Mouse (Mus musculus) layer of hippocampus, adult 8-10 months (tissue): ENCODE data around the gene Glp1r. TPM values are rescaled to one million over a fixed set of nuclear protein-coding genes. Genes with fewer than 3 reads are reported as not detected.

Experiments
- DNase-seq, 2 experiments: peaks; one replicate each; pipeline ENCODE4 v3.0.0; 2022; ENCODE audit warnings: low spot score in 2 of 2
- total RNA-seq, 4 experiments: library from RNA; stranded (reverse); gene quantifications; 2 replicates each; pipeline ENCODE4 v1.2.4; 2022

The Glp1r gene
- total RNA-seq, 4 experiments from 2014 or later = 2.2 to 3.3 (median 2.5) TPM

DNA sequence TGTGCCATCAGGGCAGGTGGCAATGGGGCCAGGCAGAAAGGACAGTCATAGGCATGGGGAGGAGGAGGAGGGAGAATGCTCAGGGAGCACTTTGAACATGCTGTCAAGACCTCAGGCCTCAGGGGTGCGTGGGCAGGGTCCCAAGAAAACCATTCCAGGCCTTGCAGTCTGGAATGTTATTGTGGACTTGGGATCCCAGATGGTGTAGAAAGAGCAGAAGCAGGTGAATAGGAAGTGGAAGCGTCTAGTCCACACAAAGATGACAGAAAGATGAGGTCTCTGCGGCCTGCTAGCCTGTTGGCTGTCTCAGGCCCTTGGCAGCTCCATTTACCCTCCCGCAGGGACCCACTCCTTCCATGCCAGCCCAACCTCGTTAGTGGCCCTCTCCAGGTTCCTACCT lies 10.9 kb downstream of the Glp1r start:
- DNase-seq = no peak

GRCm38 (mm10) chr17:30914264-30914663 lies 12.6 kb downstream of the Glp1r start:
- DNase-seq = no peak

- DNase-seq = no peak
Measured at GRCm38 (mm10) chr17:30923566-30923965, 21.9 kb downstream of the Glp1r start.

DNA sequence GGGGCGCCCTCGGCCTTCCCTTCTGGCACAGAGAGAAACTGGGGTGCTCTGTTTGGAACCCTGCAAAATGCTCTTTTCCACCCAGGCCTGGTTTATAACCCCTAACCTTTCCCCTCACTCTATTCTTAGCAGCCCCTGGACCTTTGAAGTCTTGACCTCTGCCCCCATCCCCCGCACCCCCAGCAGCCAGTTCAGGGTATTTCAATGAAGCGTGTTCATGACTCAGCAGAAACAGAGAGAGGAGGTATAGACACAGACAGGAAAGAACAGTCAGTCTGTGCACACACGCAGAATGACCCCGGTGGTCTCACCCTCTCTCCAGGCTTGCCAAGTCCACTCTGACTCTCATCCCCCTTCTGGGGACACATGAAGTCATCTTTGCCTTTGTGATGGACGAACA lies 29.2 kb downstream of the Glp1r start:
- DNase-seq = no peak

- no peak for DNase-seq
Measured at GRCm38 (mm10) chr17:30932836-30933235, 31.2 kb downstream of the Glp1r start.

GRCm38 (mm10) chr17:30935301-30935700 lies 33.7 kb downstream of the Glp1r start:
- DNase-seq = no peak

- no peak for DNase-seq
Measured at GRCm38 (mm10) chr17:30938554-30938953, 36.9 kb downstream of the Glp1r start.

DNA sequence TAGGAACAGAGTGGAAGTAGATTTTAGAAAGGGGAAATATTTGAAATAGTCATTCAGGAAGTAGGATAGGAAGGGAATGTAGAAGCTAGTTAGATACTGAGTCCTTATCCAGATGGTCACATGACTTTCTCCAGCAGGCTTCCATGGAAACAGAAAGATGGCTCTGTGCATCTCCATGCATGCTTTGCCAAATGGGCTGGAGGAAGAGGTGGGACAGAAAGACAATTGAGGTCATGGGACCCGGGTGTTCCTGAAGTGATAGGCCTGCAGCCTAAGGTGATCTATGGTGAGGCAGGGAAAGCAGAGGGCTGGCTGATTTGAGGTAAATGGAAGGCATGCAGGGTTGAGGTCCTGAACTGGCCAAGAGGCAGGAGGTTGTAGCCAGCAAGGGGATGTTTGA lies 46.8 kb downstream of the Glp1r start:
- no peak for DNase-seq

- peak; percentile 19 to 80 for DNase-seq
Measured at GRCm38 (mm10) chr17:30950780-30951179, 49.2 kb downstream of the Glp1r start.

GRCm38 (mm10) chr17:30951600-30951999 lies 50.0 kb downstream of the Glp1r start:
- DNase-seq = peak; percentile 25 to 33

GRCm38 (mm10) chr17:30954340-30954739 lies 52.7 kb downstream of the Glp1r start, which contains the start of gene Umodl1:
TSS of gene Umodl1 (plus strand) at chr17:30954640.
- DNase-seq = no peak

DNA sequence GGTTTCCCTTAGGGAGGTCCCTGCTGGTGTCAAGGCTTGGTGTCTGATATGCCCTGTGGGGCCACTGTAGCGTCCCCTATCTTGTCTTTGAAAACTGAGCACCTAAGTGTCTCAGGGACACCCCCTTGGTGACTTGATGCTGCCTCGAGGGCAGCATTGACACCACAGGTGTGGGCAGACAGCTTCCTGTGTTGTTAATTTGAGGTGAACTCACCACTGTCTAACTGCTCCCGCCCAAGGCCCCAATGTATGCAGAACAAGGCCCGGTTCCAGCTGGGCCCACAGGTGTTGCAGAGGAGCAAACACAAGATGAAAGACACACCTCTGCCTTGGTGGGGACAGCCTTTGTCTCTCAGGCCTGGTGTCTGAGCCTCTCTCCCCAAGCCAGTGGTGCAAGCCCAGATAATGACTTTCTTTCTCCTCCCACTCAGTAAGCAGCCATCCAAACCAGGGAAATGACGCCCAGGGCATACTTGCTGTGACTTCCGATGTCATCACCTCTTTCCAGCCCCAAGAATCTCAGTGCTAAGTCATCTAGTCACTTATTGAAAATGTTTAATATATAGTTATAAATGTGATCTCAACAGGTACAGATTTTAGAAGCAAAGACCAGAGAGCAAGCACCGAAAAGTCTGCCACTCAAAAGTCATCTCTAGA lies 60.4 kb downstream of the Glp1r start:
- DNase-seq = no peak

- DNase-seq = no peak
Measured at GRCm38 (mm10) chr17:30962880-30963279, 61.3 kb downstream of the Glp1r start.

DNA sequence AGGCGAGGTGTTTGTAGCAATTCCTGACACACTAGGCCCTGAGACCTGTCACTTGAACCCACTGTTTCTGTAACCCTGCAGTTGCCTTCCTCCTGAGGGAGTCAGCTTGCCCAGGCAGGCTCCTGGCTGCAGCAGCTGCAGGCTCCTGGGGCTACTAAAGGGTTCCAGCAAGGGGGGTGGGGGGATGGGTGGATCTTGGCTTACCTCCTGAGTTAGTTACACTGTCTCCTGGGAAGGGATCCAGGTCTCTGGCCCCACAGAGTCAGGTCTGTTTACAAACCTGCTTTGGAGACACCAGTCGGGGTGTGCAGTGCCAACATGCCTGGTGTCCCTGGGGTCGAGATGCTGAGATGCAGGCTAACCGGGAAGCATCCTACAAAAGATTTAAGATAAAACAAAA lies 68.4 kb downstream of the Glp1r start:
- DNase-seq = no peak

DNA sequence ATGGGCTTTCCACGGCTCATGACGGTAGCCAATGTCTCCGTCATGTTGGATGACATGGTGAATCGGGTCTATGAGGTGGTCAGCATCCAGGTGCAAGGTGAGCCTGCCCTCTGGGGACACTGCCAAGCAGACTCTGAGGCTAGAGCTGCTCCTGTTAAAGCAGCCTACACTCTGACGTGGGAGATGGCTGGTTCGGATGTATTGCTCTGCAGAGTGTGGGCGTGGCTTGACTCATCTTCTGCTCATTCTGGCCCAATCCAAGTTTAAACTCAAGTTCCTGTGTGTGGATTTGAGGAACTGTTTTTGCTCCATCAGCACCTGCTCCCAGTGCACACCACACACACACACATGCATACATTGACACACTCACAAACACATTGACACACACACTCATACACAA lies 70.3 kb downstream of the Glp1r start:
- DNase-seq = peak; percentile 18 to 19

GRCm38 (mm10) chr17:30973332-30973731 lies 71.7 kb downstream of the Glp1r start:
- no peak for DNase-seq

- DNase-seq = peak; percentile 16 to 29
Measured at GRCm38 (mm10) chr17:30977290-30977689, 75.7 kb downstream of the Glp1r start.

GRCm38 (mm10) chr17:30978556-30978955 lies 76.9 kb downstream of the Glp1r start:
- DNase-seq = no peak

DNA sequence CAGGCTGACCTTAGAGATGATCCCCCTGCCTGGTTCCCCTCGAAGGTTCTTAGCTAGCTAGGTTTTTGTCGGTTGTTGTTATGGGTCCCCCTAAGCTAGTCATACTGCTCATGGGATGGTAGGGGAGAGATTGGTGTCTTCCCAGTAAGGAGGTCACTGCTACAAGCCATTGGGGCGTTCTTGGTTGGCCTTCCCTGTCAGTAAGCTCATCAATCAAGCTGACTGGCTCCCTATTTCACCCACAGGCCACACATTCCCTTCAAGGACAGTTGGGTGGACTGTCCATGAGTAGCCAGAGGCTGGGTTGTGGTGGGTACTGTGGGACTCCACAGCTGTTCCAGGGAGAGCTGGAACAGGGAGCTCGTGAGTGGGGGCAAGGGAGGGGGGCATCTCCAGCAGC lies 81.9 kb downstream of the Glp1r start:
- DNase-seq = no peak

DNA sequence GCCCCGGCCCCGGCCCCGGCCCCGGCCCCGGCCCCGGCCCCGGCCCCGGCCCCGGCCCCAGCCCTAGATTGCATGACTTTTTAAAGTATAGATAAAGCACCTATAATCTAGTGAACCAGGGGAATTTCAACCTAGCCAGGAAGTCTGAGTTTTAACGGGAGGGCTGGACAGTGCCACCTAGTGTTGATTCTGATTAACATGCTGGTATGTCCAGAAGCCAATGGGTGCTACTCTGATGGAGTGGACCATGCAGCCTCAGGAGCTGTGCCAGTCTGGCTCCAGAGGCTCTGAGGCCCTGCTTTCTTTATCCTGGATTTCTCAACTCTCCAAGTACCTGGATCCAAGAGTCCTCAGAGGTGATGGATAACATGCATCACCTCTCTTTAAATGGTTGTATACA lies 88.6 kb downstream of the Glp1r start:
- DNase-seq = peak in 1 of 2 experiments; percentile 13
